In genomic region chr2:130602195-130602594, GRCm38 (mm10) we compare ENCODE assay signal across 30 mouse cellular contexts. TPM values are rescaled to one million over a fixed set of nuclear protein-coding genes. Genes with fewer than 3 reads are reported as not detected.
"Had no signal": no experiment of that assay in that cellular context is flagged by ENCODE, and none has a peak within 500 bp of the region (broad histone marks: within the 10 kb centered on the region; RNA-seq: fewer than 3 reads in every experiment).

No protein-coding gene starts in this region.

- H3K4me2 ChIP-seq: limb, embryonic 13.5 days; liver, embryonic 12.5 days; liver, embryonic 15.5 days; midbrain, embryonic 13.5 days; neural tube, embryonic 13.5 days; stomach, embryonic 15.5 days had no signal

- H3K27me3 ChIP-seq: limb, embryonic 13.5 days; liver, embryonic 12.5 days; liver, embryonic 15.5 days; megakaryocyte, embryonic 14.5 days; midbrain, embryonic 13.5 days; neural tube, embryonic 13.5 days; stomach, embryonic 15.5 days had no signal

- H3K27ac ChIP-seq: limb, embryonic 10.5 days; limb, embryonic 13.5 days; liver, embryonic 12.5 days; liver, embryonic 15.5 days; macrophage; midbrain, embryonic 10.5 days; midbrain, embryonic 13.5 days; neural tube, embryonic 13.5 days; stomach, embryonic 15.5 days had no signal

- DNase-seq: kidney, adult 18-20 months; kidney, adult 9 months; kidney, postnatal 14 days; kidney, postnatal 4 days; liver; retina, postnatal 1 day; right cerebral cortex, postnatal 25 days; spleen, adult 18-20 months; thymus, postnatal 36 days had no signal

- H3K4me1 ChIP-seq: limb, embryonic 10.5 days; limb, embryonic 13.5 days; midbrain, embryonic 10.5 days; midbrain, embryonic 13.5 days; neural tube, embryonic 13.5 days; stomach, embryonic 15.5 days had no signal

- H3K4me3 ChIP-seq: limb, embryonic 10.5 days; limb, embryonic 13.5 days; liver, embryonic 12.5 days; liver, embryonic 15.5 days; megakaryocyte, embryonic 14.5 days; midbrain, embryonic 10.5 days; midbrain, embryonic 13.5 days; myocyte; neural tube, embryonic 13.5 days; stomach, embryonic 15.5 days had no signal

- H3K9ac ChIP-seq: limb, embryonic 13.5 days; liver, embryonic 12.5 days; liver, embryonic 15.5 days; midbrain, embryonic 13.5 days; neural tube, embryonic 13.5 days; stomach, embryonic 15.5 days had no signal

- H3K9me3 ChIP-seq: limb, embryonic 10.5 days; limb, embryonic 13.5 days; liver, embryonic 12.5 days; liver, embryonic 15.5 days; megakaryocyte, embryonic 14.5 days; midbrain, embryonic 10.5 days; midbrain, embryonic 13.5 days; neural tube, embryonic 13.5 days; stomach, embryonic 15.5 days had no signal

- ATAC-seq: inflammation-experienced regulatory T-cells, adult 6 months; intestine, embryonic 16.5 days; liver, embryonic 12.5 days; midbrain, embryonic 13.5 days; midbrain, embryonic 16.5 days had no signal

RNA-seq across cellular contexts. Expression of gene Avp, which starts 19.8 kb away (rescaled TPM):
- total RNA-seq: monocyte, adult 5-6 weeks; neutrophil, adult 5-6 weeks had no signal
- polyA plus RNA-seq: inflammation-experienced regulatory T-cells, adult 6 months; intestine, embryonic 16.5 days; kidney, embryonic 16.5 days; limb, embryonic 10.5 days; limb, embryonic 13.5 days; liver, embryonic 12.5 days; liver, embryonic 15.5 days; macrophage; midbrain, embryonic 10.5 days; midbrain, embryonic 13.5 days; myocyte; stomach, embryonic 15.5 days; urinary bladder, adult 2 months had no signal

RNA-seq across cellular contexts. Expression of gene Oxt, which starts 26.2 kb away (rescaled TPM):
- total RNA-seq: layer of hippocampus, adult 18-20 months; layer of hippocampus, postnatal 14 days; left cerebral cortex, adult 18-20 months; monocyte, adult 5-6 weeks; neutrophil, adult 5-6 weeks had no signal
- polyA plus RNA-seq: inflammation-experienced regulatory T-cells, adult 6 months; intestine, embryonic 16.5 days; limb, embryonic 10.5 days; limb, embryonic 13.5 days; liver, embryonic 12.5 days; liver, embryonic 15.5 days; macrophage; midbrain, embryonic 10.5 days; midbrain, embryonic 13.5 days; myocyte; neural tube, embryonic 13.5 days; stomach, embryonic 15.5 days; urinary bladder, adult 2 months had no signal
